Mouse (Mus musculus): Measurements from ENCODE around the gene Mlh3.

Gene Mlh3

DNA sequence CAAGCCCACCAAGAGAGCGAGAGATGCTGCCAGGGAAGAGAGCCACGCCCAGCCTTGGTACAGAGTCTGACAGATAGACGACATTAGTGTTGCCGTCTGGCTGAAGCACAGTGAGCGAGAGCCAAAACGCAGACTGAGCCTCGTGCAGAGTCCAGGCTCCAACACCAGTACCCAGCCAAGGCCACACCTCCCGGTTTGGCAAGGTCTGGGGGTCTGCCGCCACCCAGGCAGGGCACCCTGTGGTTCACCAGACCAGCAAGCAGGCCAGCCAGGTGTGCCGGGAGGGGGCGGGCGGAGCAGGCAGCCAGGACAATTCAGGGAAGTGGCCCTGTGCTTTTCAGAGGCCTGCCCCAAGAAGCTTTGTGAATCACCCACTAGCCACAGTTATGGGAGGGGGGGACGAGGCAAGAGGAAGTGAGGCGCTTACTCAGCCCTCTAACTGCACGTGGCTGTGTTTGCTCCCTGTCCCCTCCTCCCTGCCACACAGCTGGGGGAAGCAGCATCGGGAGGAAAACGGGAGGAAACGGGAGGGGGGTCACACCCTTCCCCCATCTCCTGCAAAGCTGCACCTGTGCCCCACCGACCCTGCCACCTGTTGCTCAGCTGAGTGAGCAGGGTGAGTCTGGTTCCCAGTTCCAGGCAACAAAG, 77.8 kb downstream of the Mlh3 start:
- DNase-seq (ENCODE audit: extremely low spot score), result no peak

DNA sequence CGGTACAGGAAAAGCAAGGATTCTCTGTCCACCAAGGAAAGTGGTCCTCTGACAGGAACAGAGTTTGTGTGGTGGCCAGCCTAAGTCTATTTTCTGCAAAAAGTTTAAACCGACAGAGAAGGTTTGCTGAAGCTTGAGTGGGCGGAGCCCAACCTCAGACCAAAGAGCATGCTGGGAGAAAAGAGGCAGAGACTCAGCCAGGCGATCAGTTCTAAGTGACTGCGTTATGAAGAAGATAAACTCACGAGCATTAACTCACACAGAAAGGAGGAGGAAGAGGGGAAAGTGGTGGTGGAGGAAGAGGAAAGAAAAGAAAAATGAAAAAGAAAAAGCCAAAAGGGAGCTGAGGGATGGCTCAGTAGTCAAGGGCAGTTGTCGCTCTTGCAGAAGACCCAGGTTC, 80.1 kb downstream of the Mlh3 start:
- DNase-seq (ENCODE audit: extremely low spot score), result no peak

DNA sequence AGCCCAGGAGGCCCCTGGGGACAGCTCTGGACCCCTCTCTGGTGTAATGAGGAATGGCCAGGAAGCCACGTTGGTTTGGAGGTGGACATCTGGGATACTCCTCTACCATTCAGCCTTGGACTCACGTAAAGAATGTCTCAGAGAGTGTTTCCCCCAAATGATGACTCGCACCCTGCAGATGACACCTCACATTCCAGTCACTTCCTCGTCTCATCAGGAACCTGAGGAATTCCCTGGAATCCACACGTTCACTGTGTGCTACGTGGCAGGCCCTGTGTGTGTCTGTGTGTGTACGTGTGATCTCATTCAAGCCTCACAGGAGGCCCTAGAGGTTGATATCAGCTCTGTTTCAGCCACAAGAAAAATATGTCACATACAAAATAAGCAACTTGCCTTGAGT, 84.0 kb downstream of the Mlh3 start:
- no peak for DNase-seq (ENCODE audit: extremely low spot score)

DNA sequence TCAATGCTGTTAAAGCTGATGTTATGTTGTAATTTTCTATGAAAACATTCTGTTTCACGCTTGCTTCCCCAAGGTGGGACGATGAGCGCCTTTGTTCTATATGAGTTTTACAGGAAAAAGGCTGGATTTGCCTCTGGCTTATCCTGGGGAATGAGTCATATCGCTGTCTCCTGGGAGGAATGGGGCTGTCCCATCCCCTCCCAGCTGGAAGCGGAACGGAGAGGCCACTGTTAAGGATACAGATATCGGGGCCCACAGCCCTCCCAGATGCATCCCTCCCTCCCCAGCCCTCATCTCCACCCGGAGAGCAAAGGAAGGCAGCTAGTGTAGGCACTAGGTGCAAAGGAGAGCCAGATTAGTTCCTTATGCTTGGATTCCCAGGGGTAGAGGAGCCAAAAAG, 84.6 kb downstream of the Mlh3 start:
- no peak for DNase-seq (ENCODE audit: extremely low spot score)

Measured in embryo, embryonic 9.5 days (tissue).